Mouse (Mus musculus) limb, embryonic 12.5 days (tissue): ENCODE measurements around the gene Wdr4. TPM values are rescaled to one million over a fixed set of nuclear protein-coding genes. Genes with fewer than 3 reads are reported as not detected.
"Not testable (repeated sequence)": the region's sequence is repeated elsewhere in the genome, so short reads cannot be mapped to it uniquely, and the experiment has no call there.

ENCODE experiments used
- ATAC-seq: fragments of 200-750 bp; cut with Nextera tagmentation; 2 replicates; pipeline ENCODE4 v1.8.0; 2017; ENCODE audit warnings: low read depth, moderate TSS enrichment; ENCODE audit not compliant: insufficient number of reproducible peaks, insufficient read depth, low FRiP score, low TSS enrichment
- H3K27ac ChIP-seq: fragments of 300-500 bp; sonication (generic); 2 replicates; pipeline ENCODE4 v1.5.1; 2016; ENCODE audit warnings: mild to moderate bottlenecking, moderate library complexity
- H3K27me3 ChIP-seq: fragments of 300-500 bp; sonication (generic); 2 replicates; pipeline ENCODE4 v1.6.1; 2016; ENCODE audit warnings: mild to moderate bottlenecking, moderate library complexity
- H3K36me3 ChIP-seq: fragments of 300-500 bp; sonication (generic); 2 replicates; pipeline ENCODE4 v1.6.1; 2016; ENCODE audit warnings: mild to moderate bottlenecking, moderate library complexity
- H3K4me1 ChIP-seq: fragments of 300-500 bp; sonication (generic); replicated peaks from 2 replicates; pipeline ENCODE4 v1.6.1; 2016
- H3K4me2 ChIP-seq: fragments of 300-500 bp; sonication (generic); 2 replicates; pipeline ENCODE4 v1.6.1; 2016; ENCODE audit warnings: mild to moderate bottlenecking, moderate library complexity
- H3K4me3 ChIP-seq: fragments of 300-500 bp; sonication (generic); replicated peaks from 2 replicates; pipeline ENCODE4 v1.5.1; 2016; ENCODE audit warnings: mild to moderate bottlenecking
- H3K9ac ChIP-seq: fragments of 300-500 bp; sonication (generic); replicated peaks from 2 replicates; pipeline ENCODE4 v1.6.1; 2016; ENCODE audit warnings: mild to moderate bottlenecking, moderate library complexity
- H3K9me3 ChIP-seq: fragments of 300-500 bp; sonication (generic); 2 replicates; pipeline ENCODE4 v1.6.1; 2016; ENCODE audit warnings: mild to moderate bottlenecking, moderate library complexity
- WGBS: fragments of 180-500 bp; shearing (Covaris S2); methylation state at CpG from one replicate; pipeline ENCODE4 v1.1.7; 2016; 5-methylcytosine and 5-hydroxymethylcytosine counted together
- polyA plus RNA-seq: library from polyadenylated mRNA; unstranded; fragments of >200 nt; fragmentation: Nextera tagmentation; extraction: Ambion mirVana; gene quantifications from 2 replicates; pipeline ENCODE4 v1.2.1, GENCODE M21; 2016

Gene Wdr4
- polyA plus RNA-seq, 1 experiment from 2014 or later: 43.6 TPM

DNA sequence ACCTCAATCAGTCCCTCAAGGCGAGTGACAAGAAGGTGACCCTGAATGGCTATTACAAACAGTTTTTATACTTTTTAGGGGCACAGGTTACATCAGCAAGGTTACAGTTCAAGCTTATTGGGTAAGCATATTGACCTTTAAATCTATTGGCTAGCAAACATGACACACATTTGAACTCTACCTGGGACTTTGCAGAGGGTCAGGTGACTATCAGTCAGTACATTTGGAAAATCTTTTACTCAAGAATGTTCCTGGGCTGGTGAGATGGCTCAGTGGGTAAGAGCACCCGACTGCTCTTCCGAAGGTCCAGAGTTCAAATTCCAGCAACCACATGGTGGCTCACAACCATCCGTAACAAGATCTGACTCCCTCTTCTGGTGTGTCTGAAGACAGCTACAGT is 12.6 kb upstream of the Wdr4 start:
- not testable (repeated sequence) for H3K9me3 ChIP-seq, H3K9ac ChIP-seq, H3K4me2 ChIP-seq, H3K27me3 ChIP-seq, ATAC-seq, H3K4me3 ChIP-seq, H3K27ac ChIP-seq
- WGBS: 95% methylated on average over 4 of the region's 4 CpGs
- Histone ChIP-seq H3K36me3 (peaks cover 45% of the 10 kb centered on the region), H3K4me1 (peaks cover 14% of the 10 kb centered on the region; the same call in 1 of the 2 replicates)

DNA sequence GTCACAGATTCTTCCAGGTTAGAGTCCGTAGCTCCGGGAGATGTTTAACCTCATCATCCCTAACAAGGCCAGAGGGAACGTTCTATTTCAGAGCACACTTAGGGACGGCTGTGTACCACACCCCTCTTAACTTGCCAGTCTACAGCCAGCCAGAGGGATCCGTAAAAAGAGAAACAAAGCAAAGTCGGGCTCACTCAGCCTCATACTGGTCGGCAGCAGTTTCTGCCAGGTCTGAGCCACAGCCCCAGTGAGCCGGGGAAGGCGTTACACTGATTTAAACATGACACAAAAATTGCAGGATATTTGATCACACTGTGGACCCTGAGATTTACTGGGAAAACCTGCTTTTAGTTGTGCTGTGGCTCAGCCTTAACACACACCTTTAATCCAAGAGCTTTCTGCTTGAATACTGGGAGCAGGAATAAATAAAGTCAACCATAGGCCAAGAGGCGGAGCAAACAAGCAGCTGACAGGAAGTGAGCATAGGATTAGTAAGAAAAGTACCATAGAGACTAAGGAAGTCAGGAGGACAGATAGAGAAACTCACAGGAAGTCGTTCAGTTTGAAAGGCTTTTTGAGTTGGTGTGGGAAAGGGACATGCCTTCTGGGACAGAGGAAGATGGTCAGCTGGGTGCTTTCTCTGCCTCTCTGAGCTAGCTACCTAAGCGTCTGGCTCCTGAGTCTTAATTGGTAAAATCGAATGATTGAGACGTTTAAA is 11.8 kb upstream of the Wdr4 start:
- H3K9me3 ChIP-seq: no peaks in the 10 kb centered on the region
- H3K4me2 ChIP-seq: no peak overlapping the region
- H3K4me1 ChIP-seq: peaks cover 14% of the 10 kb centered on the region; the same call in 1 of the 2 replicates
- no peak overlapping the region for H3K4me3 ChIP-seq
- no peaks in the 10 kb centered on the region for H3K27me3 ChIP-seq
- no peak for ATAC-seq
- H3K9ac ChIP-seq: no peak overlapping the region
- WGBS: 89% methylated on average over 14 of the region's 14 CpGs
- H3K36me3 ChIP-seq: peaks cover 52% of the 10 kb centered on the region
- no peak overlapping the region for H3K27ac ChIP-seq

DNA sequence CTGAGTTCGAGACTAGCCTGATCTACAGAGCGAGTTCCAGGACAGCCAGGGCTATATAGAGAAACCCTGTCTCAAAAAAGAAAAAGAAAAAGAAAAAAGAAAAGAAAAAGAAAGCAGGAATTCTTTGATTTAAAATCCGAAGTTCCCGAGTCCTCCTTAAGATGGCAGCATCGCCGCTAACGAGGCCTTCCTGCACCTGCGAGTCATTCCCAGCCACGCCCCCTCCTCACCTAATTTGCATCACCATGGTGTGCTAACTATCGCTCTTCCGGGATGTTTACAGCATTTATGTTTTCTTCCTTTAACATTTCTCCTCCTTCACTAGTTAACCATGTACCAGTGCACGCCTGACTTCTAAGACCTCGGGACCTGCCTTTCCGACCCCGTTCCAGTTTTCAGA is 9.5 kb upstream of the Wdr4 start:
- Histone ChIP-seq H3K4me2 (no peak overlapping the region), H3K27me3 (no peaks in the 10 kb centered on the region), H3K4me1 (no peaks in the 10 kb centered on the region), H3K36me3 (peaks cover 70% of the 10 kb centered on the region), H3K9ac (no peak overlapping the region), H3K9me3 (no peaks in the 10 kb centered on the region), H3K27ac (no peak overlapping the region), H3K4me3 (no peak overlapping the region)
- 31% methylated on average over 15 of the region's 15 CpGs for WGBS
- ATAC-seq: no peak

DNA sequence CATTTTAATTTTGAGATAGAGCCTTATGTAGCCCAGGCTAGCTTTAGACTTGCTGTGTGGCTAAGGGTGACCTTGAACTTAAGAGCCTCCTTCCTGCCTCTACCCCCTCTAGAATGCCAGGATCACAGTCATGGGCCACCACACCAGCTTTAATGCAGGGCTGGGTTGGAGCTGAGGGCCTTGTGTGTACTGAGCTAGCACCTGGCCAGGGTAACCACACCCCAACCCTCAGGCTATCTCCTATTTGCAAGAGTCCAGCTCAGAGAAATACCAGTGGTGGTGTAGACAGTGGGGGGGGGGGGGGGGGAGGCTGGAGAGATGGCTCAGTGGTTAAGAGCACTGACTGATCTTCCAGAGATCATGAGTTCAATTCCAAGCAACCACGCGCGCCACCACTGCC is 6.0 kb upstream of the Wdr4 start:
- Histone ChIP-seq H3K27me3 (no peaks in the 10 kb centered on the region), H3K9me3 (no peaks in the 10 kb centered on the region), H3K4me1 (peaks cover 8% of the 10 kb centered on the region), H3K36me3 (peaks cover 72% of the 10 kb centered on the region), H3K9ac (no peak overlapping the region), H3K27ac (no peak overlapping the region), H3K4me2 (no peak overlapping the region), H3K4me3 (no peak overlapping the region)
- no peak for ATAC-seq
- WGBS: 96% methylated on average over 3 of the region's 3 CpGs

DNA sequence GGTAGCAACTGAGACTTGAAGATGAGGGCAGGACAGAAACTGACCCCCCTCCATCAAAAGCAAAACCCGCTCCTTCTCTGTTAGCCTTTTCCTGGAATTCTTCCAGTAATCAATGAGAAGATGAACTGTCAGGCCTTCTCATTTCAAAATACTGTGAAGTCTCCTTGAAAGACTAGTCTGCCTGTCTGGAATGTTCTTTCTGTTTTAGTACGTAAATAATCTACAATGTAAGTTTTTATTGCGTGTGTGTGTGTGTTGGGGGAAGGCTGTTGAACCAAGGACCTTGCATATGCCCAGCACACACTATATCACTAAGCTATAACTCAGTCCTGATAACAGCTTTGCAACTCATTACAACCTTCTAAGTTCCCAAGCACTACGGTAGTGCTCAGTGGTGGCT is 5.3 kb upstream of the Wdr4 start:
- Histone ChIP-seq H3K36me3 (peaks cover 68% of the 10 kb centered on the region), H3K27ac (no peak overlapping the region), H3K9me3 (no peaks in the 10 kb centered on the region), H3K4me3 (no peak overlapping the region), H3K27me3 (no peaks in the 10 kb centered on the region), H3K4me1 (peaks cover 12% of the 10 kb centered on the region), H3K9ac (no peak overlapping the region), H3K4me2 (no peak overlapping the region)
- ATAC-seq: no peak
- WGBS: 95% methylated on average over 4 of the region's 4 CpGs

DNA sequence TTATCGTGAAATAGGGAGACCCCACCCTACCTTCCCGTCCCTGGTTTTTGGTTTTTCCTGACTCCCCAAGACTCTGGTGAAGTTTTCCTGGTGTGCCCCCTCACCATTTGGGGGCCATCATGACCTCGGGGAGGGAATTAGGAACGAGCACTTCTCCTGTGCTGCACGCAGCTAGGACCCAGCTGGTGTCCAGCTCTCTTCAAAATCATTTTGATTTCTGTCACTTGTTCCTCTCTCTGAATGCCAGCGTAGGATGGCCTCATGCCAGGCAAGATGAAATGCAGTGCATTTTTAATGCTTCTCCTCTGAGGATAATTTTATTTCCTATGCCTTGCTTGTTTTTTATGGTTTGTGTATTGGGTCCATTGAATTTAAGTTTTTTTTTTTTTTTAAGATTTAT is 2.2 kb upstream of the Wdr4 start:
- Histone ChIP-seq H3K4me1 (peaks cover 12% of the 10 kb centered on the region), H3K4me2 (0 out of 2 replicates have a peak overlapping the region, but pooled peaks have one; percentile 79), H3K27ac (no peak overlapping the region), H3K27me3 (no peaks in the 10 kb centered on the region), H3K9ac (no peak overlapping the region), H3K4me3 (no peak overlapping the region), H3K9me3 (no peaks in the 10 kb centered on the region), H3K36me3 (peaks cover 36% of the 10 kb centered on the region)
- ATAC-seq: no peak
- WGBS: 90% methylated on average over 6 of the region's 6 CpGs

DNA sequence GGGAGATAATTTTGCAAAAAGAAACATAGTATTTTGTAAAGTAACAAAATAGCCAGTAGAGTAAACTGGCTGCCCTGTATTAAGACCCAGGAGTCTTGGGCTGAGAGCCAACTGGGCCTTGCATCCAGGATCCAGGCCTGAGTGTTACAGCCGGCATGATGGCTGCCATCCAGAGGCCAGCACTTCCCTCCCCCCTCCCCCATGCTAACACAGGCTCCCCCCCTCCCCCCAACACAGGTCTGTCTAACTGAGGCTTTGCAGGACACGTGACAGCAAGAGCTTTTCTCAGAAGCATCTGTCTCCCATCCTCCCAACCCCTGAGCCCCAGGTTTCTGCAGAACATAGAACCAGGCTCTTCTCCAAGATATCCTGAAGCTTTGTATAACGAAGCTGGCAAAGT is 1.1 kb upstream of the Wdr4 start:
- no peak overlapping the region for H3K27ac ChIP-seq
- ATAC-seq: no peak
- no peaks in the 10 kb centered on the region for H3K9me3 ChIP-seq
- H3K9ac ChIP-seq: no peak overlapping the region; the same call in 1 of the 2 replicates
- peaks cover 30% of the 10 kb centered on the region for H3K36me3 ChIP-seq
- H3K4me2 ChIP-seq: peak overlapping the region; percentile 79
- H3K27me3 ChIP-seq: no peaks in the 10 kb centered on the region
- H3K4me1 ChIP-seq: peaks cover 12% of the 10 kb centered on the region
- 15% methylated on average over 3 of the region's 3 CpGs for WGBS
- peak overlapping the region; percentile 74 for H3K4me3 ChIP-seq

DNA sequence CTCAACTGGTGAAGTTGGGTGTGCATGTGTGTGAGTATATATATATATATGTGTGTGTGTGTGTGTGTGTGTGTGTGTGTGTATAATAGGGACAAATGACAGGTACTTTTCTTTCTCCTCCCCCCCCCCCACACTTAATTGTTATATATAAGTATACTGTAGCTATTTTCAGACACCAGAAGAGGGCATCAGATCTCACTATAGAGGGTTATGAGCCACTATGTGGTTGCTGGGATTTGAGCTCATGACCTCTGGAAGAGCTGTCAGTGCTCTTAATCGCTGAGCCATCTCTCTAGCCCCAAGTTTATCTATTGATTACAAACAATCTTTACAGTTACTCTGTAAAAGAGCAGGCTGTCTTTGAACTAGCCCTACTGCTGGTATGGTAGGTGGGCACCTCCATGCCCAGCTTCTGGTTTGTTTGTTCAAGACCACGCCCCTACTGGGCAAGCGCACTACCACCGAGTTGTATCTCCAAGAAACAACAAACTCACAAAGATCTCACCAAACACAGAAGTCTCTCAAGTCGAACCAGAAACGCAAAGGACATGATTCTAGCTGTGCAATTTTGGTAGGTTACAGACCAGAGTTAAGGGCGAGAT is 335 bp downstream of the Wdr4 start:
- WGBS: 6% methylated on average over 7 of the region's 7 CpGs
- H3K4me1 ChIP-seq: peaks cover 12% of the 10 kb centered on the region

DNA sequence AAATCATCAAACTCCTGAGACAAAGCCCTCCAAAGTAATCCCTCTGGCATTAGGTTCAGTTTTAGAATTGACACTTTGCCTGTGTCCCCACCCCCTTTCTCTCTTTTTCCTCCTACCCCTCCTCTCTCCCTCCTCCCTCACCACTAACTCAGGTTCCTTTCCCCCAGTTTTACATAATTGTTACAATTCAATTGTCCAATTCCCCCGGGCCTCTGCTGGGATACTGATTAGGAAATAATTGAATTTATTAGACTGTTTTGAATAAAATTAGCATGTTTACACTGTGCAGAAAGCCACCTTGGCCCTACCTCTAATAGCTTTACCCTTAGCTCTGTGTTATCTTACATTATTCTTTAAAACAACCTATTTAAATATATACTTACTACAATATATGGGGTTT is 5.1 kb downstream of the Wdr4 start:
- H3K4me1 ChIP-seq: peaks cover 12% of the 10 kb centered on the region; the same call in 1 of the 2 replicates
- H3K36me3 ChIP-seq: peaks cover 4% of the 10 kb centered on the region
- H3K27me3 ChIP-seq: no peaks in the 10 kb centered on the region
- no peak overlapping the region for H3K9ac ChIP-seq
- WGBS: 67% methylated on average over 1 of the region's 1 CpGs
- no peak for ATAC-seq
- H3K4me2 ChIP-seq: no peak overlapping the region
- no peaks in the 10 kb centered on the region for H3K9me3 ChIP-seq
- H3K4me3 ChIP-seq: no peak overlapping the region
- H3K27ac ChIP-seq: no peak overlapping the region

More for the DNA sequence above, 335 bp downstream of the Wdr4 start:
- no peaks in the 10 kb centered on the region for H3K9me3 ChIP-seq
- H3K36me3 ChIP-seq: peaks cover 16% of the 10 kb centered on the region
- ATAC-seq: peak; percentile 24; the same call in 1 of the 2 replicates
- peak overlapping the region; percentile 79 for H3K4me2 ChIP-seq
- H3K9ac ChIP-seq: peak overlapping the region; percentile 8; the same call in 1 of the 2 replicates
- H3K27ac ChIP-seq: peak overlapping the region; percentile 51; the same call in 1 of the 2 replicates
- peak overlapping the region; percentile 74 for H3K4me3 ChIP-seq
- no peaks in the 10 kb centered on the region for H3K27me3 ChIP-seq

DNA sequence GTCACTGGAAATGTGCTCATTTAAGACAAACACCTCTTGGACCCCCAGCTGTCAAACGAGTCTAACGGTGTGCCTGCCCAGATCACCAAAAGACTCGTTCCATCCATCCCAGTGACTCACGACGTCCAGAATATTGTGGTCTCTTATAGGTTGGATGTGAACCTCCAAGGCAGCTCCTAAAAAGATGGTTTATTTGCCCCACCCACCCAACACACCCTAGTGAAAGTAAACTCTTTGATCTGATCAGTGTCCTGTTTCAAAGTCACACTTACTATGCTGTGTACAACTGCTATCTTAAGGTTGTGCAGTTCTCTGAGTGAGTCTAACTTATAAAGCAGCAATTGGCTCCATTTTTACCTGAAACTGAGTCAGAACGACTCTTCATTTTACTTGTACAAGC is 7.2 kb downstream of the Wdr4 start:
- no peaks in the 10 kb centered on the region for H3K27me3 ChIP-seq
- H3K4me1 ChIP-seq: peaks cover 12% of the 10 kb centered on the region; the same call in 1 of the 2 replicates
- WGBS: 26% methylated on average over 6 of the region's 6 CpGs
- peak overlapping the region; percentile 71 for H3K4me2 ChIP-seq
- peak overlapping the region; percentile 84; the same call in 1 of the 2 replicates for H3K27ac ChIP-seq
- peaks cover 23% of the 10 kb centered on the region for H3K36me3 ChIP-seq
- H3K4me3 ChIP-seq: peak overlapping the region; percentile 81
- no peaks in the 10 kb centered on the region for H3K9me3 ChIP-seq
- peak overlapping the region; percentile 69 for H3K9ac ChIP-seq
- ATAC-seq: peak; percentile 3; the same call in 1 of the 2 replicates

DNA sequence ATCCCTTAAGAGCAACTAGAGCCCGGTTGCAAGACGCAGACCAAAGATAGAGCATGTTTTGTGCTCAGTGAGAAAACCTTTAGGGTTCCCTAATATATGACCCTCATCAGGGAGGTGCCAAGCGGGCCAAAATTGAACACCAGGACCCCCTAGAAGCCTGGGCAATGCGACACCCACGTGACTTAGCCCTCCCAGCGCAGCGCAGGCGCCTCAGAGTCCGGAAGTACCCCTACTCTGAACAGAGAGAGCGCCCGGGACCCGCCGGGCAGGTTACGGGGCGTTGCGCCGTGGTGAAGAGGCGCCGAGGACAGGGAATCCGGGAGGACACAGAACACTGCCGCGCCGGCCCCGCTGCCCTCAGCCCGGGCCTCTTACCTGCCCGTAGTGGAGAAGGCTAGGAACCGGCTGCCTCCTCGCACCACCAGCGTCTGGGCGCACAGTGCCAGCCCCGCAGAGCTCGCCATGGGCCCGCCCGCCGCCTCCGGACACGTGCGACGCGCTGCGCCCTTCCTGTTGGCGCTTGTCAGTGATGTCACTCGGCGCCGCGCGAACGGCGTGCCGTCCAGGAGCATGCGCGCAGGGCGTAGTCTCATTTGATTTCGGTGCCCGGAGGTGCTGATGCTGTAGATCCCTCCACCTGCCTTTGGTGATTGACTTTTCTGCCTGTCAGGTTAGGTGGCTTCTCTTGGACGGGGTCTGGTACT is 7.8 kb downstream of the Wdr4 start:
- Histone ChIP-seq H3K9me3 (no peaks in the 10 kb centered on the region), H3K27me3 (no peaks in the 10 kb centered on the region), H3K27ac (peak overlapping the region; percentile 84), H3K4me2 (peak overlapping the region; percentile 71), H3K4me3 (peak overlapping the region; percentile 81), H3K4me1 (peaks cover 12% of the 10 kb centered on the region; the same call in 1 of the 2 replicates), H3K36me3 (peaks cover 30% of the 10 kb centered on the region), H3K9ac (peak overlapping the region; percentile 69)
- peak; percentile 94 for ATAC-seq
- WGBS: under 1% methylated on average over 56 of the region's 56 CpGs
